Mouse (Mus musculus) c-Kit-positive CD71-negative TER-119-negative erythroid progenitor cells, embryonic 14.5 days (primary cell): ENCODE results near the gene Arrdc5.

Source experiments
- DNase-seq: peaks from one replicate; pipeline ENCODE4 v3.0.0-alpha.2; 2013; ENCODE audit warnings: low read depth

Gene Arrdc5

GRCm38 (mm10) chr17:56255863-56256238 lies 44.2 kb downstream of the Arrdc5 start:
- DNase-seq: peak; percentile 98

GRCm38 (mm10) chr17:56255429-56255828 lies 44.7 kb downstream of the Arrdc5 start:
- DNase-seq: no peak

- DNase-seq: no peak
Measured at GRCm38 (mm10) chr17:56254695-56255094, 45.4 kb downstream of the Arrdc5 start.

GRCm38 (mm10) chr17:56251136-56251829 lies 48.8 kb downstream of the Arrdc5 start:
- peak; percentile 68 for DNase-seq

GRCm38 (mm10) chr17:56245608-56246007 lies 54.5 kb downstream of the Arrdc5 start:
- no peak for DNase-seq
